Mouse (Mus musculus): ENCODE measurements around the gene Hdac4. TPM values are rescaled to one million over a fixed set of nuclear protein-coding genes. Genes with fewer than 3 reads are reported as not detected.

Gene Hdac4
- total RNA-seq, 2 experiments from 2014 or later = 97.2 to 106 TPM

DNA sequence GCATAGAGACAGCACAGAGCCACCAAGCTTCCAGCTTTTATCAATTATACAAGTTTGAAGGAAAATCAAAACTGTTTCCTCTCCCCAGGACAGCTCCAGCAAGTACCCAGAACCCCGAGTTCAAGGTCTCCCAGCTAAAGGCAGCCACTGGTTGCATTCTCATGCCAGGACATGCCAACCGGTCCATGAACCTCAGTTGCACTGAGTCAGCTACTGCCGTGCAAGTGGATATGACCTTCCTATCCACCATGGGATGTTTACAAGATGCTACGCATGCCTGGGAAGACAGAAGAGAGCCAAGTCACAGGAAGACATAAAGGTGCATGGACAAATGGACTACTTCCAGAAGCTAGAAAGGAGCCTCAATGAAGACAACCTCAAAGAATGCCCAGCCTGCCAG, 56.5 kb downstream of the Hdac4 start:
- TF ChIP-seq CTCF (conservative IDR thresholded peaks at IDR 0.05) = no peak
- no peak overlapping the region for H3K4me3 ChIP-seq
- no peak overlapping the region for H3K27ac ChIP-seq
- no peak for DNase-seq (ENCODE audit: low spot score in 2 of 2)

DNA sequence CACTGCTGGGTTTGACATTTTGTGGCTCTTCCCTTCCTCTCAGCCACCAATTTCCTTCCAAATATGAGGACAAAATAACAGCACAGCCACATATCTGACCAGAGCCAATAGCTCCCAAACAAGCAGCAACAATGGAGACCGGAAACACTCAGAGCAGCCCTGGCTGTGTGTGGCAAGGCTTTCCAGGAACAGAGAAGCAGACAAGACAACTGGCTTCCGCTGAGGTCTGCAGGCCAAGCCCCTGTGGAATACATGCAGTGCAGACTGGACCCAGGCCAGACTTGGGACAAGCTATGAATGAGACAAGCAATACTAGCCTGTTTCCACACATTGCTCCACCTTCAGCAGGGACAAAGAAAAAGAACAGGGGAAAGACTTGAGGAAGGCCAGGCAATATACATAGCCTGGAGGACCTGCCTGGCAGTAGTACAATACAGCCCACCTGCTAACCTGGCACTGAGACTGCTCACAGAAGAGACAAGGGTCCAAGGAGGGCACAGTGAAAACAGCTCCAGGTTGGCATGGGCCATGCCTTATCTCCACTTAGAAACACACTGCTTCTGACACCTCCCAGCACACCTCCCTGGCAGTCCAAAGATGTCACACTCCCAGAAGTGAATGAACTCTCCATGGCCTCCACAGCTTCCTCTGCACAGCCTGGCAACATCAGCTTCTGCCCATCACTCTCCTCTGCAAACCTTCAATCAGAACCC, 58.2 kb downstream of the Hdac4 start:
- Histone ChIP-seq H3K4me3 (no peak overlapping the region), H3K27ac (peak overlapping the region; percentile 23; the same call in 1 of the 2 replicates)
- no peak for TF ChIP-seq CTCF (conservative IDR thresholded peaks at IDR 0.05)
- DNase-seq (ENCODE audit: low spot score in 2 of 2) = no peak

DNA sequence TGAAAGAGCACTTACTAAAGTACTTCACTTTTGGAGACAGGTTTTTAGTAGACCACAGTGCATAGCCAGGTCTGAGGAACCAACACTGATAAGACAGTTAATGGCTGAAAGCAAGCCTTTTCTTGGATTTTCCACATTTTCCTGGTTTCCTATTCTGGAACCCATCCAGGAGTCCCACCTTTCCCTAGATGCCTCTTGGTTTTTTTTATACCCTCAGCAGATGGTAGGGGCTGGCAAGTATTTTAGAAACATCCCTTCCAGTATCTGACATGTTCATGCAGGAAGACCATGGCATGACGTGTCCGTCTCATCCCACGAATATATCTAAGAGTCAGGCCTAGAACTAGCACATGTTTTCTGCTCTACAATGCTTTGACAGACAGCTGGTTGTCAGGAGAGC, 59.1 kb downstream of the Hdac4 start:
- Histone ChIP-seq H3K4me3 (no peak overlapping the region), H3K27ac (peak overlapping the region; percentile 23; the same call in 1 of the 2 replicates)
- no peak for TF ChIP-seq CTCF (conservative IDR thresholded peaks at IDR 0.05)
- no peak for DNase-seq (ENCODE audit: low spot score in 2 of 2)

DNA sequence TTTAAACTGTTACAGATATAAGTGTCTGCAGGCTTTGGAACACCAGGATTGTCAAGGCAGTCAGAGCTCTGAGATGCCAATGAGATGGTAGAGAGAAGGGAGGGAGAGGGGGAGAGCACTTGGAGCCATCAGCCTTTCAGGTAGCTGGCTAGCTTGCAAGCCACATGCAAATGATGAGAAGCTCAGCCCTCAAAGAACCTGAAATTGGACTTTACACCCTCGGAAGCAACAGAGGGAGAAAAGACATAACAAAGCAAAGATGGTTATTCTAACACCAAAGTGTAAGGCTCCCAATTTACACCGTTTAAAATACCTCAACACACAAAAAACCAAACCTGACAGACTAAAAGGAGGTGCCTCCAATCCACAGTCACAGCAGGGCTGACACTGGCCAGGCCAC, 63.3 kb downstream of the Hdac4 start:
- H3K27ac ChIP-seq = peak overlapping the region; percentile 20; the same call in 1 of the 2 replicates
- no peak for DNase-seq (ENCODE audit: low spot score in 2 of 2)
- no peak overlapping the region for H3K4me3 ChIP-seq
- no peak for TF ChIP-seq CTCF (conservative IDR thresholded peaks at IDR 0.05)

DNA sequence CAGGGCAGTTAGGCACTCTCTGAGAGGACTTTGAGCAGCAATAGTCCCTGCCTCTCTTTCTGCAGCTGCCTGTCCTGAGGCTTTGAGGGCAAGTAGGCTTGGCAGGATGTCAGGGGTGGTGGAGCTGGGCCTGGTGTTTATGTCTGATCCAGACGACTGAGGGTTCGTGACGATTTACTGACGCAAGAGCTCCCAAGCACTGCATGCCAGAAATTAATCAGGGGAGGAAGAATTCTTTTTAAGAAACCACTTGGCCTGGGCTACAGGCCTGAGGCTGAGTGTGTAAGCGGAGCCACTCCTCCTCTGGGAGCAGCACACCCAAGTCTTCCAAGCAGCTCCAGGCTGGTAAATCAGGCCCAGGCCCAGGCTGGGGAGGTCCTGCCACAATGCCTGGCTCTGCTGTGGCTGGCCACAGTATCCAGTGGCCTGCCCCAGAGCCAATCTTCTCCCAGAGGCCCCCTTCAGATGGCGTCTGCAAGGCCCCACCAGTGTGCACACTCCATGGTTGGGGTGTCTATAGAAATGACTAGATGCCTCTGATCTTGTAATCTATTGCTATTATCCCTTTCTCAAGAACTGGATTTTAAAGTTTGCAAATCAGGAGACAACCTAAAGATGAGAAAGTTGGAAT, 64.9 kb downstream of the Hdac4 start:
- H3K27ac ChIP-seq = peak overlapping the region; percentile 57; the same call in 1 of the 2 replicates
- no peak for TF ChIP-seq CTCF (conservative IDR thresholded peaks at IDR 0.05)
- DNase-seq (ENCODE audit: low spot score in 2 of 2) = peak; percentile 41 to 56

DNA sequence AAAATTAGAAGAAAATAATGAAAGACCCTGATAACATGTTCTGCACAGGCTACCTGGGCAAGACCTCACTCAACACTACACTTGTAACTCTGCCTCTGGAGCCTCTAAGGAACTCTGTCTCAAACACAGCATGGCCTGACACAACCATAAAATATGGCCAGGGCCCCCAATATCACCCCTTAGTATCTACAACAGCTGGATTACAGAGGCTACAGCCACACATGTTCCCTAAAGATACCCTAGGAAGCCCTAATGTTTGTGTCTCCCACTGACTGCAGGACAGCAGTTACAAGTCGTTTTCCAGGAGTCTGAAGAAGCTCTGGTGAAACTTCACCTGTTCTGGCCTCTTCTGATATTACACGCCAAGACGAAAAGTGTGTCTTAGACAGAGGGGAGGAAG, 65.7 kb downstream of the Hdac4 start:
- no peak overlapping the region for H3K4me3 ChIP-seq
- no peak for TF ChIP-seq CTCF (conservative IDR thresholded peaks at IDR 0.05)
- peak overlapping the region; percentile 57; the same call in 1 of the 2 replicates for H3K27ac ChIP-seq
- no peak for DNase-seq (ENCODE audit: low spot score in 2 of 2)

More for the DNA sequence above, 64.9 kb downstream of the Hdac4 start:
- H3K4me3 ChIP-seq = no peak overlapping the region

DNA sequence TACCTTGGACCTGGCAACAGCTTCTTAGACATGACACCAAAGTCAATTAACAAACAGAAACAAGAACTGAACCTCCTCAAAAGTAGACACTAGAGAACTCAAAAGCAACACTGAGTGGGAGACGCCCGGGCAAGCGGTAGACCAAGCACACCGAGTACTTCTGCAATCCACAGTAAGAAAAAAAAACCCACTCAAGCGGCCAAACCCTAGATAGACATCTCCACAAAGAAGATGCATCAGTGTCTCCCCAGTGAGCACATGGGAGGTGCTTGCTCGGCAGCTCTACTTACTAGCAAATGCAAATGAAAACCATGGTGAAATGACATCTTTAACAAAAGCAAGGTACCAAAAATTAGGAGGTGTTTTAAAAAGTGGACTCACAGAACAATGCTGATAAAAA, 67.7 kb downstream of the Hdac4 start:
- DNase-seq (ENCODE audit: low spot score in 2 of 2) = no peak
- no peak for TF ChIP-seq CTCF (conservative IDR thresholded peaks at IDR 0.05)
- Histone ChIP-seq H3K4me3 (no peak overlapping the region), H3K27ac (no peak overlapping the region)

DNA sequence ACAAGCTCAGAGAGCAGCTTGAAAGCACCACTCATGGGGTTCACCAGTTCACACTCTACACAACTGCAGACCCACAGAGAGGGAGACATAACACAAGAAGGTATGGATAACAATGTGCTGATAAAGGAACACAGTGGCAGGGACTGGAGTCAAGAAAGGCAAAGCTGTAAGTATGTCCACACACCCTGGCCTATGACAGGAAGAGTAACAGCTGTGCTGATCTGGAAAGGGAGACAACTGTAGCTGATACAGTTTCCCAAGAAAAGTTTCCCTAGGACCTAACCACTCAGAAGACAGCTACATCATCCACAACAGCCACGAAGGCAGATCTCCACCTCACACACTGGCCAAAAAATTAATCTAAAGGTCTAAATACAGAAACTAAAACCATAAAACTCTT, 68.1 kb downstream of the Hdac4 start:
- Histone ChIP-seq H3K27ac (no peak overlapping the region), H3K4me3 (no peak overlapping the region)
- TF ChIP-seq CTCF (conservative IDR thresholded peaks at IDR 0.05) = no peak
- DNase-seq (ENCODE audit: low spot score in 2 of 2) = no peak

DNA sequence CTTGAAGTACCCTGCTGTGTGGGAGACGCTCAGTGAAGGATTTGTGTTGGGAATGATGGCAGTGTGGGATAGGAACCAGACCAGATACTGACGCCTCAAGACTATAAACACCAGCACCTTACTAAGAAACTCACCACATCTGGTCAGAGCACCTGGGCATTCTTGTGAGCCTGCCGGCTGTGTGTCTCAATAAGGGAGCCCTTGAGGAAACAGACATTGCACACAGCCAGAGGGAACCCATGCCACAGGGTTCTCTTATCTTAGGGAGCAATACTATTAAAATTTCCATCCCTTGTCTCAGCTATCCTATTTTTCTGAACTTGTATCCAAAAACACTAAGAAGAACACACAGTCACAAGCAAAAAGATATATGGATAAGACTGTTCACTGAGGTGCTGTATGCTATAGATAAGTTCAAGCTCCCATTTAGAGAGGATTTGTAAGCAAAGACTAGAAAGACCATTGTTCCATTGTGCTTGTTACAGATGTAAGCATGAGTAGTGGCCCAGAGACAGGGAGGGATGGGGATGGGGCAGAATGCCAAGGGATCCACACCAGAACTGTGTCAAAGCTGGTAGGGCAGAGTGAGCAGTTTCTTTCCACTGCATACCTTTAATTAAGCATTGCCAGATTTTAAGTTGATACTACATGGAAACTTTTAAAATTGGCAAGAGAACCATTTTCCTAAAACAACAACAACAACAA, 70.8 kb downstream of the Hdac4 start:
- no peak for DNase-seq (ENCODE audit: low spot score in 2 of 2)
- Histone ChIP-seq H3K4me3 (no peak overlapping the region), H3K27ac (no peak overlapping the region)
- TF ChIP-seq CTCF (conservative IDR thresholded peaks at IDR 0.05) = no peak

DNA sequence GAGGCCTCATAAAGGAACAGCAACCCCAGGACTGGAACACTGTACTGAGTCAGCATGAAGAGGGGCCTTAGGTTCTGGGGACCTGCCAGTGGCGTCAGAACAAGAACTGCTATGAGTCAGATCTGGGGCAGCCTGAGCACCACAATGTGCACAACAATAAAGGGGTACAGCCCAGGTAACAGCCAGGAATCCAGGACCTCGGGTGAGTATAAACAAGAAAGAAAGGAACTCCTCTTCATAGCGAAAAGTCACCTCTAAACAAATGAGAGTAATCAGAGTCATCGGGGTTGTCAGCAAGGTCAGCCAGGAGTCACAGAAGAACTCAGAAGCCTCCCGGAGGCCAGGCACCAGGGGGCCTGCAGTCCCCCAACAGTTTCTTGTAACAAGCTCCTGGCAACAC, 76.2 kb downstream of the Hdac4 start:
- DNase-seq (ENCODE audit: low spot score in 2 of 2) = no peak
- H3K27ac ChIP-seq = no peak overlapping the region
- H3K4me3 ChIP-seq = no peak overlapping the region
- TF ChIP-seq CTCF (conservative IDR thresholded peaks at IDR 0.05) = no peak

DNA sequence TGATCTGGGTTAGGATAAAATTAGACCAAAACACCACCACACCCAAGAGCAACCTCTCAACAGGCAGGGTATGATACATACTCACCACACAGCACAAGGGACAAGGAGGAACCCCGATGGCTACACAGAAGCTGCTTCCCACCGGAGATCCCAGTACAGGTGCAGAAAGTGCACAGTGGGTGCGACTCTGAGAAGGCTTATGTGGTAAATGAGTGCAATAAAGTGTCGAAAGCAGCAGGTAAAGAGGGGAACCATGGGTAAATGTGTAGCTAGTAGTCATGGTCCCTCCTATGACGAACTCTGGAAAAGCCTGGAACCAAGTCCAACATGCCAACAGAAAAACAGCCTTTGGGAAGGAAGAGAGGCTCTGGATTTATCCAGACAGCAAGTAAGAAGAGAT, 77.9 kb downstream of the Hdac4 start:
- Histone ChIP-seq H3K27ac (no peak overlapping the region), H3K4me3 (no peak overlapping the region)
- TF ChIP-seq CTCF (conservative IDR thresholded peaks at IDR 0.05) = no peak
- no peak for DNase-seq (ENCODE audit: low spot score in 2 of 2)

DNA sequence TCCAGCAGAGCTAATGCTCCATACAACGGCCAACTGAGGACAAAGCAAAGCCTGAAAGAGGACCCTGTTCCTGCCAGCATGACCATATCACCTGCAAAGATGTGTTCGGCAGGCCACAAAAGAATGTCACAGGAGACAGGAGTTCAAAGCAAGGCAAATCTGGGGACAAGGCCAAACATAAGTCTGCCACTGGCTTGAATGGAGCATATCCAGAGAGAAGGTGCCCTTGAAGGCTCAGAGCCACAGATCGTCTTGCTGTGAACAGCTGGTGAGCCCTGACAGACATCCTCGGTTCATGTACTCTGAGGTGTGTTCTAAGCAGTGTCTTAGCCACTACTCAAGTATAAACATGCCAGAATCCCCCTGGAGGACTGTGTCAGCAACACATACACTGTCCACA, 79.3 kb downstream of the Hdac4 start:
- Histone ChIP-seq H3K4me3 (no peak overlapping the region), H3K27ac (no peak overlapping the region)
- no peak for DNase-seq (ENCODE audit: low spot score in 2 of 2)
- no peak for TF ChIP-seq CTCF (conservative IDR thresholded peaks at IDR 0.05)

DNA sequence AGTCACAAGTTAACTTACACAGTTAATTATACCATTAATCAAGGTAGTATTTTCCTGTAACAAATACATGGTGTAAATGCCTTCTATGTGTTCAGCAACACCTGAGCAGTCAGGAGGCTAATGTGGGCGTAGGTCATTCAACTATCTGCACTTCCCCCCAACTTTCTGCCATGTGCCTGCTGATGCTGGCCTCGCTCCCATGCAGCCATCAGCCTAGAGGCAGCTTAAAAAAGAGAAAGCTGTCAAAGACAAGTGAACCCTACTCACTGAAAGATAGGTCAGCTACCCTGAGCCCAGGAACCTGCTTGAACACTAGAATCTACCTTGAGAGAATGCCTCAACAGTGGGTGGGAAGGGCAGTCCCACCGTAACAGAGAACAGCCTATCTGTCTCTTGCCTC, 81.4 kb downstream of the Hdac4 start:
- Histone ChIP-seq H3K27ac (no peak overlapping the region), H3K4me3 (no peak overlapping the region)
- no peak for DNase-seq (ENCODE audit: low spot score in 2 of 2)
- TF ChIP-seq CTCF (conservative IDR thresholded peaks at IDR 0.05) = no peak

Data from layer of hippocampus, adult 2 months (tissue).